Mouse (Mus musculus): ENCODE results near the gene Sema4f.

Gene Sema4f

GRCm38 (mm10) chr6:82871632-82872331 lies 67.8 kb downstream of the Sema4f start:
- DNase-seq (ENCODE audit: low spot score in 2 of 2) = no peak

- DNase-seq (ENCODE audit: low spot score in 2 of 2) = no peak
These were observed 71.1 kb downstream of the Sema4f start for GRCm38 (mm10) chr6:82868476-82868875.

GRCm38 (mm10) chr6:82863380-82863874 lies 76.1 kb downstream of the Sema4f start:
- DNase-seq (ENCODE audit: low spot score in 2 of 2) = peak; percentile 8 to 24

- DNase-seq (ENCODE audit: low spot score in 2 of 2) = no peak
These were observed 77.1 kb downstream of the Sema4f start for GRCm38 (mm10) chr6:82862475-82862874.

GRCm38 (mm10) chr6:82862042-82862441 lies 77.5 kb downstream of the Sema4f start:
- no peak for DNase-seq (ENCODE audit: low spot score in 2 of 2)
